Mouse (Mus musculus) kidney, postnatal 0 days (tissue): ENCODE measurements around the gene Rac2. TPM values are rescaled to one million over a fixed set of nuclear protein-coding genes. Genes with fewer than 3 reads are reported as not detected.

Experiments
- ATAC-seq: fragments of 200-750 bp; cut with Nextera tagmentation; replicated peaks from 2 replicates; pipeline ENCODE4 v1.8.0; 2017; ENCODE audit warnings: low read depth, moderate number of reproducible peaks, moderate TSS enrichment, moderate library complexity; ENCODE audit not compliant: low FRiP score
- DNase-seq: peaks from one replicate; pipeline ENCODE4 v3.0.0-alpha.2; 2016; ENCODE audit warnings: low spot score
- H3K27ac ChIP-seq: fragments of 300-500 bp; sonication (generic); 2 replicates; pipeline ENCODE4 v1.5.1; 2014; ENCODE audit warnings: mild to moderate bottlenecking
- H3K27me3 ChIP-seq: fragments of 300-500 bp; sonication (generic); 2 replicates; pipeline ENCODE4 v1.6.1; 2014; ENCODE audit warnings: low read length, mixed read lengths; ENCODE audit not compliant: insufficient read depth
- H3K36me3 ChIP-seq: fragments of 300-500 bp; sonication (generic); 2 replicates; pipeline ENCODE4 v1.6.1; 2014; ENCODE audit warnings: low read length, mixed read lengths; ENCODE audit not compliant: insufficient read depth
- H3K4me1 ChIP-seq: fragments of 300-500 bp; sonication (generic); replicated peaks from 2 replicates; pipeline ENCODE4 v1.6.1; 2014; ENCODE audit warnings: antibody characterized with exemption, low read length, mixed read lengths; ENCODE audit not compliant: insufficient read depth
- H3K4me2 ChIP-seq: fragments of 300-500 bp; sonication (generic); 2 replicates; pipeline ENCODE4 v1.6.1; 2014; ENCODE audit warnings: mild to moderate bottlenecking, low read length, moderate library complexity, mixed read lengths
- H3K4me3 ChIP-seq: fragments of 300-500 bp; sonication (generic); replicated peaks from 2 replicates; pipeline ENCODE4 v1.5.1; 2014; ENCODE audit warnings: low read depth, low read length
- H3K9ac ChIP-seq: fragments of 300-500 bp; sonication (generic); 2 replicates; pipeline ENCODE4 v1.6.1; 2014; ENCODE audit warnings: low read depth, low read length
- H3K9me3 ChIP-seq: fragments of 300-500 bp; sonication (generic); replicated peaks from 2 replicates; pipeline ENCODE4 v1.6.1; 2016; ENCODE audit warnings: low read length, inconsistent platforms, mixed read lengths
- CTCF ChIP-seq: IDR thresholded peaks from 2 replicates; pipeline ENCODE4 v1.5.1; 2016; ENCODE audit warnings: antibody characterized with exemption, low read depth, mild to moderate bottlenecking, moderate library complexity
- WGBS: fragments of 180-500 bp; shearing (Covaris S2); extraction: QIAGEN DNeasy Blood & Tissue Kit; methylation state at CpG from one replicate; pipeline ENCODE4 v1.1.7; 2014; 5-methylcytosine and 5-hydroxymethylcytosine counted together
- polyA plus RNA-seq: library from polyadenylated mRNA; unstranded; fragments of >200 nt; fragmentation: Nextera tagmentation; extraction: Ambion mirVana; gene quantifications from 2 replicates; pipeline ENCODE4 v1.2.1, GENCODE M21; 2015

Gene Rac2
- polyA plus RNA-seq, 1 experiment from 2014 or later: 8.8 TPM

GRCm38 (mm10) chr15:78596504-78596903, 23.9 kb upstream of the Rac2 start:
- Histone ChIP-seq H3K27ac (no peak overlapping the region), H3K27me3 (no peaks in the 10 kb centered on the region), H3K4me2 (no peak overlapping the region), H3K9ac (no peak overlapping the region), H3K36me3 (no peaks in the 10 kb centered on the region), H3K9me3 (no peaks in the 10 kb centered on the region), H3K4me1 (no peaks in the 10 kb centered on the region), H3K4me3 (no peak overlapping the region)
- DNase-seq: no peak
- TF ChIP-seq CTCF: no peak
- WGBS: 72% methylated on average over 6 of the region's 6 CpGs
- ATAC-seq: no peak

GRCm38 (mm10) chr15:78595468-78595867, 22.9 kb upstream of the Rac2 start:
- H3K27me3 ChIP-seq: no peaks in the 10 kb centered on the region
- no peaks in the 10 kb centered on the region for H3K36me3 ChIP-seq
- 75% methylated on average over 5 of the region's 5 CpGs for WGBS
- no peak for ATAC-seq
- H3K9ac ChIP-seq: no peak overlapping the region
- DNase-seq: no peak
- no peaks in the 10 kb centered on the region for H3K9me3 ChIP-seq
- no peak overlapping the region for H3K4me2 ChIP-seq
- H3K4me1 ChIP-seq: no peaks in the 10 kb centered on the region
- no peak overlapping the region for H3K27ac ChIP-seq
- peak; percentile 35; the same call in 1 of the 2 replicates for TF ChIP-seq CTCF
- H3K4me3 ChIP-seq: no peak overlapping the region

GRCm38 (mm10) chr15:78594831-78595230, 22.2 kb upstream of the Rac2 start:
- no peak for DNase-seq
- no peak overlapping the region for H3K4me2 ChIP-seq
- no peak overlapping the region for H3K27ac ChIP-seq
- TF ChIP-seq CTCF: no peak
- no peaks in the 10 kb centered on the region for H3K36me3 ChIP-seq
- 82% methylated on average over 2 of the region's 2 CpGs for WGBS
- no peak overlapping the region for H3K4me3 ChIP-seq
- H3K9me3 ChIP-seq: no peaks in the 10 kb centered on the region
- no peak overlapping the region for H3K9ac ChIP-seq
- H3K27me3 ChIP-seq: no peaks in the 10 kb centered on the region
- ATAC-seq: no peak
- H3K4me1 ChIP-seq: no peaks in the 10 kb centered on the region

- Histone ChIP-seq H3K27me3 (no peaks in the 10 kb centered on the region), H3K4me3 (no peak overlapping the region), H3K4me2 (no peak overlapping the region), H3K9me3 (no peaks in the 10 kb centered on the region), H3K9ac (no peak overlapping the region), H3K36me3 (no peaks in the 10 kb centered on the region), H3K4me1 (no peaks in the 10 kb centered on the region), H3K27ac (no peak overlapping the region)
- DNase-seq: no peak
- 83% methylated on average over 7 of the region's 7 CpGs for WGBS
- ATAC-seq: no peak
- TF ChIP-seq CTCF: no peak
These were observed 21.4 kb upstream of the Rac2 start for GRCm38 (mm10) chr15:78593896-78594425.

GRCm38 (mm10) chr15:78592452-78592968, 19.9 kb upstream of the Rac2 start:
- H3K27ac ChIP-seq: no peak overlapping the region
- WGBS: 73% methylated on average over 14 of the region's 14 CpGs
- ATAC-seq (no peak), DNase-seq (no peak)
- no peak overlapping the region for H3K4me2 ChIP-seq
- H3K9me3 ChIP-seq: no peaks in the 10 kb centered on the region
- no peak for TF ChIP-seq CTCF
- H3K36me3 ChIP-seq: no peaks in the 10 kb centered on the region
- no peaks in the 10 kb centered on the region for H3K4me1 ChIP-seq
- no peaks in the 10 kb centered on the region for H3K27me3 ChIP-seq
- H3K4me3 ChIP-seq: no peak overlapping the region
- no peak overlapping the region for H3K9ac ChIP-seq

- no peak overlapping the region for H3K4me3 ChIP-seq
- WGBS: 44% methylated on average over 15 of the region's 15 CpGs
- no peak for TF ChIP-seq CTCF
- no peaks in the 10 kb centered on the region for H3K4me1 ChIP-seq
- H3K27me3 ChIP-seq: no peaks in the 10 kb centered on the region
- H3K27ac ChIP-seq: no peak overlapping the region
- ATAC-seq: no peak
- H3K9ac ChIP-seq: no peak overlapping the region
- no peaks in the 10 kb centered on the region for H3K36me3 ChIP-seq
- no peak overlapping the region for H3K4me2 ChIP-seq
- no peaks in the 10 kb centered on the region for H3K9me3 ChIP-seq
- DNase-seq: no peak
These were observed 19.3 kb upstream of the Rac2 start for GRCm38 (mm10) chr15:78591680-78592451.
